Mouse (Mus musculus) MEL (cell line): ENCODE measurements around the gene Mepe. TPM values are rescaled to one million over a fixed set of nuclear protein-coding genes. Genes with fewer than 3 reads are reported as not detected.

ENCODE experiments used
- DNase-seq: peaks from one replicate; pipeline ENCODE4 v3.0.0; 2011; ENCODE audit warnings: low read depth, low spot score
- H3K27ac ChIP-seq: 2 replicates; pipeline ENCODE4 v1.5.1; 2012; ENCODE audit warnings: low read depth, mild to moderate bottlenecking, control low read depth, low read length, moderate library complexity; ENCODE audit not compliant: control insufficient read depth
- H3K27me3 ChIP-seq, 2 experiments: fragments of 150-350 bp in 1 of 2; sonication (generic) in 1 of 2; 2 replicates each; pipeline ENCODE4 v1.6.1; 2012; ENCODE audit warnings: low read length in 2 of 2, mild to moderate bottlenecking in 2 of 2, improper control_type of control experiment in 1 of 2, moderate library complexity in 1 of 2; ENCODE audit not compliant: insufficient read depth in 2 of 2, control insufficient read depth in 1 of 2
- H3K36me3 ChIP-seq, 2 experiments: 2 replicates each; pipeline ENCODE4 v1.6.1; 2012 to 2014; ENCODE audit warnings: low read length in 2 of 2, improper control_type of control experiment in 1 of 2, inconsistent platforms in 1 of 2, mild to moderate bottlenecking in 1 of 2; ENCODE audit not compliant: insufficient read depth in 2 of 2, control insufficient read depth in 1 of 2
- H3K4me1 ChIP-seq, 2 experiments: fragments of 150-350 bp in 1 of 2; sonication (generic) in 1 of 2; 2 replicates each; pipeline ENCODE4 v1.6.1; 2012; ENCODE audit warnings: low read length in 2 of 2, improper control_type of control experiment in 1 of 2, mild to moderate bottlenecking in 1 of 2; ENCODE audit not compliant: insufficient read depth in 2 of 2, control insufficient read depth in 1 of 2
- H3K4me3 ChIP-seq, 2 experiments: fragments of 150-350 bp in 1 of 2; sonication (generic) in 1 of 2; 2 replicates each; pipeline ENCODE4 v1.5.1; 2012; ENCODE audit warnings: low read depth in 2 of 2, low read length in 2 of 2, mild to moderate bottlenecking in 2 of 2, moderate library complexity in 2 of 2, control low read depth in 1 of 2, improper control_type of control experiment in 1 of 2; ENCODE audit not compliant: control insufficient read depth in 1 of 2, insufficient read depth in 1 of 2
- H3K79me2 ChIP-seq: 2 replicates; pipeline ENCODE4 v1.6.1; 2012; ENCODE audit warnings: mild to moderate bottlenecking, low read length, moderate library complexity; ENCODE audit not compliant: control insufficient read depth, poor library complexity, insufficient read depth
- H3K9ac ChIP-seq: 2 replicates; pipeline ENCODE4 v1.6.1; 2012; ENCODE audit warnings: low read depth, mild to moderate bottlenecking, control low read depth, low read length, moderate library complexity; ENCODE audit not compliant: control insufficient read depth, poor library complexity, severe bottlenecking
- H3K9me3 ChIP-seq: fragments of 150-350 bp; sonication (generic); replicated peaks from 2 replicates; pipeline ENCODE4 v1.6.1; 2012; ENCODE audit warnings: mild to moderate bottlenecking, low read length, improper control_type of control experiment, moderate library complexity; ENCODE audit not compliant: insufficient read depth
- BHLHE40 ChIP-seq: IDR thresholded peaks from 2 replicates; pipeline ENCODE4 v1.6.1; 2012; ENCODE audit warnings: low read depth, mild to moderate bottlenecking, inconsistent platforms, low read length, improper control_type of control experiment, borderline replicate concordance
- E2F4 ChIP-seq: IDR thresholded peaks from 2 replicates; pipeline ENCODE4 v1.6.1; 2011; ENCODE audit warnings: low read depth, low read length, improper control_type of control experiment, borderline replicate concordance
- ELF1 ChIP-seq: IDR thresholded peaks from 2 replicates; pipeline ENCODE4 v1.6.1; 2014; ENCODE audit warnings: low read depth, mild to moderate bottlenecking, inconsistent platforms, low read length, improper control_type of control experiment, moderate library complexity
- JUND ChIP-seq: IDR thresholded peaks from 2 replicates; pipeline ENCODE4 v1.6.1; 2011; ENCODE audit warnings: low read depth, mild to moderate bottlenecking, improper control_type of control experiment, low read length
- KAT2A ChIP-seq: conservative IDR thresholded peaks from 2 replicates; pipeline ENCODE4 v1.6.1; 2012; ENCODE audit warnings: low read depth, low read length, improper control_type of control experiment, inconsistent platforms
- MAZ ChIP-seq: IDR thresholded peaks from 2 replicates; pipeline ENCODE4 v1.6.1; 2012; ENCODE audit warnings: low read depth, mild to moderate bottlenecking, inconsistent platforms, low read length, improper control_type of control experiment
- MEF2A ChIP-seq: IDR thresholded peaks from 2 replicates; pipeline ENCODE4 v1.6.1; 2014; ENCODE audit warnings: low read depth, mild to moderate bottlenecking, inconsistent platforms, low read length, improper control_type of control experiment; ENCODE audit not compliant: poor library complexity, insufficient replicate concordance, severe bottlenecking; ENCODE audit errors: extremely low read depth
- MYB ChIP-seq: IDR thresholded peaks from 2 replicates; pipeline ENCODE4 v1.6.1; 2011; ENCODE audit warnings: mild to moderate bottlenecking, low read depth, low read length, improper control_type of control experiment
- NRF1 ChIP-seq: IDR thresholded peaks from 2 replicates; pipeline ENCODE4 v1.6.1; 2014; ENCODE audit warnings: low read depth, mild to moderate bottlenecking, inconsistent platforms, low read length, improper control_type of control experiment, moderate library complexity; ENCODE audit not compliant: poor library complexity, insufficient read depth, severe bottlenecking
- POLR2AphosphoS2 ChIP-seq: IDR thresholded peaks from 2 replicates; pipeline ENCODE4 v1.6.1; 2011; ENCODE audit warnings: low read length, improper control_type of control experiment
- RCOR1 ChIP-seq: IDR thresholded peaks from 2 replicates; pipeline ENCODE4 v1.6.1; 2012; ENCODE audit warnings: low read depth, mild to moderate bottlenecking, inconsistent platforms, low read length, improper control_type of control experiment
- SMC3 ChIP-seq: IDR thresholded peaks from 2 replicates; pipeline ENCODE4 v1.6.1; 2011; ENCODE audit warnings: low read depth, low read length, improper control_type of control experiment
- TBP ChIP-seq: IDR thresholded peaks from 2 replicates; pipeline ENCODE4 v1.8.0; 2011; ENCODE audit warnings: low read depth, low read length, improper control_type of control experiment
- UBTF ChIP-seq: IDR thresholded peaks from 2 replicates; pipeline ENCODE4 v1.6.1; 2012; ENCODE audit warnings: low read depth, mild to moderate bottlenecking, inconsistent platforms, low read length, improper control_type of control experiment, moderate library complexity, borderline replicate concordance; ENCODE audit not compliant: insufficient read depth
- USF1 ChIP-seq: IDR thresholded peaks from 2 replicates; pipeline ENCODE4 v1.6.1; 2014; ENCODE audit warnings: low read depth, mild to moderate bottlenecking, inconsistent platforms, low read length, improper control_type of control experiment, moderate library complexity
- USF2 ChIP-seq, 2 experiments: IDR thresholded peaks; 2 replicates each; pipeline ENCODE4 v1.6.1; 2011 to 2012; ENCODE audit warnings: improper control_type of control experiment in 2 of 2, low read length in 2 of 2, borderline replicate concordance in 1 of 2, inconsistent platforms in 1 of 2, low read depth in 1 of 2, mild to moderate bottlenecking in 1 of 2; ENCODE audit not compliant: insufficient read depth in 1 of 2
- ZMIZ1 ChIP-seq: IDR thresholded peaks from 2 replicates; pipeline ENCODE4 v1.6.1; 2012; ENCODE audit warnings: low read depth, mild to moderate bottlenecking, inconsistent platforms, low read length, improper control_type of control experiment, moderate library complexity
- polyA plus RNA-seq, 2 experiments: library from polyadenylated mRNA; stranded (reverse) in 1 of 2; unstranded in 1 of 2; fragments of >175 nt in 1 of 2; fragments of >200 nt in 1 of 2; gene quantifications; 2 replicates each; pipeline versions ENCODE4 v1.2.1 to v1.2.4; 2012; ENCODE audit warnings: low replicate concordance in 2 of 2, low read depth in 1 of 2; ENCODE audit not compliant: insufficient read length in 2 of 2, insufficient read depth in 1 of 2, missing spikeins in 1 of 2
- total RNA-seq: library from RNA; depleted of rRNA; stranded (reverse); fragments of 300-350 nt; gene quantifications from 2 replicates; pipeline ENCODE4 v1.2.3, GENCODE M21; 2012

Gene Mepe
- total and polyA plus RNA-seq, 3 experiments, result not detected

DNA sequence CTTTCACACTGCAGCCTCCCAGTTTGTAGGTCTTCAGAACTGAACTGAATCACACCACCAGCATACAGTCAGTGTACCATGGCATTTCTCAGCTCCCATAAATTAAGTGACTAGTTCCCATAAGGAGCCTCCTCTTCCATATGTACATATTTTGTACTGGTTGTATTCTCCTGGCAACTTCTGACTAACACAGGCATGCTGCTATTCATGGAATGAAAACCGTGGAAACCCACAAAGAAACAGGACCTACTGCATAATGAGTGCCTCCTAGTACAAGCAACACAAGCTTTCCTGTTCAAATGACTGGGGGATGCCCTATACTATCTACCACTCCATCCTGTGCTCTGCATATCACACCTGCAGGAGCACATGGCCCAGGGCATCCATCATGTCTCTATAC, 25.9 kb downstream of the Mepe start:
- DNase-seq, result no peak
- Histone ChIP-seq H3K9me3 (no peaks in the 10 kb centered on the region), H3K79me2 (no peaks in the 10 kb centered on the region), H3K27ac (no peak overlapping the region)
- no peak for TF ChIP-seq E2F4
- no peak for TF ChIP-seq TBP
- no peak for TF ChIP-seq ZMIZ1
- TF ChIP-seq RCOR1, result no peak
- TF ChIP-seq NRF1, result no peak
- TF ChIP-seq USF2 (IDR thresholded peaks at IDR 0.05; ENCODE audit: borderline replicate concordance in 1 of 2, insufficient read depth in 1 of 2, low read depth in 1 of 2, low read length in 2 of 2), result no peak
- TF ChIP-seq JUND, result no peak
- no peak for TF ChIP-seq SMC3
- TF ChIP-seq BHLHE40, result no peak
- TF ChIP-seq UBTF, result no peak
- no peak for TF ChIP-seq MYB
- no peak for TF ChIP-seq KAT2A
- TF ChIP-seq ELF1, result no peak
- no peak for TF ChIP-seq MEF2A
- TF ChIP-seq, all 39 proteins: peak for 0
- Histone ChIP-seq H3K4me1 (no peaks in the 10 kb centered on the region), H3K4me3 (no peak overlapping the region), H3K36me3 (no peaks in the 10 kb centered on the region), H3K27me3 (no peaks in the 10 kb centered on the region), H3K9ac (no peak overlapping the region)

GRCm38 (mm10) chr5:104351874-104352273, 26.7 kb downstream of the Mepe start:
- H3K27ac ChIP-seq, result no peak overlapping the region
- H3K27me3 ChIP-seq, result no peaks in the 10 kb centered on the region
- no peak for TF ChIP-seq KAT2A
- TF ChIP-seq POLR2AphosphoS2, result no peak
- no peak for TF ChIP-seq BHLHE40
- TF ChIP-seq USF1, result no peak
- TF ChIP-seq MAZ, result no peak
- TF ChIP-seq, all 39 proteins: peak for 0
- Histone ChIP-seq H3K9me3 (no peaks in the 10 kb centered on the region), H3K9ac (no peak overlapping the region), H3K4me1 (no peaks in the 10 kb centered on the region), H3K36me3 (no peaks in the 10 kb centered on the region), H3K79me2 (no peaks in the 10 kb centered on the region), H3K4me3 (no peak overlapping the region)
- no peak for DNase-seq
